Mouse (Mus musculus) kidney, embryonic 16.5 days (tissue): Measurements from ENCODE around the gene Glis3. TPM values are rescaled to one million over a fixed set of nuclear protein-coding genes. Genes with fewer than 3 reads are reported as not detected.
A peak's percentile ranks its signal among the peaks of the same experiment; 100 is the strongest.

ENCODE experiments used
- ATAC-seq: fragments of 200-750 bp; cut with Nextera tagmentation; 2 replicates; pipeline ENCODE4 v1.8.0; 2017; ENCODE audit warnings: moderate TSS enrichment; ENCODE audit not compliant: low FRiP score, low TSS enrichment
- H3K27ac ChIP-seq: fragments of 300-500 bp; sonication (generic); 2 replicates; pipeline ENCODE4 v1.5.1; 2014; ENCODE audit warnings: low read length
- H3K27me3 ChIP-seq: fragments of 300-500 bp; sonication (generic); 2 replicates; pipeline ENCODE4 v1.6.1; 2014; ENCODE audit warnings: low read length, control low read depth, mixed read lengths; ENCODE audit not compliant: insufficient read depth
- H3K36me3 ChIP-seq: fragments of 300-500 bp; sonication (generic); 2 replicates; pipeline ENCODE4 v1.6.1; 2014; ENCODE audit warnings: low read length, control low read depth, mixed read lengths; ENCODE audit not compliant: insufficient read depth
- H3K4me1 ChIP-seq: fragments of 300-500 bp; sonication (generic); 2 replicates; pipeline ENCODE4 v1.6.1; 2014; ENCODE audit warnings: low read length, control low read depth, mixed read lengths; ENCODE audit not compliant: insufficient read depth
- H3K4me2 ChIP-seq: fragments of 300-500 bp; sonication (generic); replicated peaks from 2 replicates; pipeline ENCODE4 v1.6.1; 2014; ENCODE audit warnings: low read depth, low read length
- H3K4me3 ChIP-seq: fragments of 300-500 bp; sonication (generic); 2 replicates; pipeline ENCODE4 v1.5.1; 2014; ENCODE audit warnings: mild to moderate bottlenecking, low read length
- H3K9ac ChIP-seq: fragments of 300-500 bp; sonication (generic); replicated peaks from 2 replicates; pipeline ENCODE4 v1.6.1; 2014; ENCODE audit warnings: low read length
- H3K9me3 ChIP-seq: fragments of 300-500 bp; sonication (generic); 2 replicates; pipeline ENCODE4 v1.6.1; 2016; ENCODE audit warnings: low read length, control low read depth
- WGBS: fragments of 180-500 bp; shearing (Covaris S2); extraction: QIAGEN DNeasy Blood & Tissue Kit; methylation state at CpG from one replicate; pipeline ENCODE4 v1.1.7; 2014; 5-methylcytosine and 5-hydroxymethylcytosine counted together
- polyA plus RNA-seq: library from polyadenylated mRNA; unstranded; fragments of >200 nt; fragmentation: Nextera tagmentation; extraction: Ambion mirVana; gene quantifications from 2 replicates; pipeline ENCODE4 v1.2.1, GENCODE M21; 2015

The Glis3 gene
- polyA plus RNA-seq, 1 experiment from 2014 or later, result 9.0 TPM

- Histone ChIP-seq H3K4me1 (peaks cover 50% of the 10 kb centered on the region), H3K9ac (no peak overlapping the region), H3K27me3 (no peaks in the 10 kb centered on the region), H3K4me3 (no peak overlapping the region), H3K36me3 (no peaks in the 10 kb centered on the region), H3K4me2 (no peak overlapping the region), H3K27ac (no peak overlapping the region), H3K9me3 (no peaks in the 10 kb centered on the region)
- 67% methylated on average over 6 of the region's 6 CpGs for WGBS
- no peak for ATAC-seq
Measured at GRCm38 (mm10) chr19:28516487-28516886, 163.4 kb downstream of the Glis3 start.

- 20% methylated on average over 11 of the region's 11 CpGs for WGBS
- H3K36me3 ChIP-seq, result no peaks in the 10 kb centered on the region
- peak; percentile 59; the same call in 1 of the 2 replicates for ATAC-seq
Measured at GRCm38 (mm10) chr19:28512475-28512874, 167.4 kb downstream of the Glis3 start.

GRCm38 (mm10) chr19:28511910-28512309, 168.0 kb downstream of the Glis3 start:
- Histone ChIP-seq H3K4me1 (peaks cover 9% of the 10 kb centered on the region; the same call in 1 of the 2 replicates), H3K9ac (no peak overlapping the region), H3K27ac (no peak overlapping the region), H3K4me2 (no peak overlapping the region), H3K36me3 (no peaks in the 10 kb centered on the region), H3K27me3 (no peaks in the 10 kb centered on the region), H3K4me3 (no peak overlapping the region), H3K9me3 (no peaks in the 10 kb centered on the region)
- WGBS, result 59% methylated on average over 1 of the region's 1 CpGs
- no peak for ATAC-seq

More at GRCm38 (mm10) chr19:28512475-28512874, 167.4 kb downstream of the Glis3 start:
- no peak overlapping the region for H3K4me2 ChIP-seq
- no peak overlapping the region for H3K4me3 ChIP-seq
- no peaks in the 10 kb centered on the region for H3K27me3 ChIP-seq
- peaks cover 12% of the 10 kb centered on the region for H3K4me1 ChIP-seq
- H3K9me3 ChIP-seq, result no peaks in the 10 kb centered on the region
- H3K9ac ChIP-seq, result no peak overlapping the region
- no peak overlapping the region for H3K27ac ChIP-seq

- no peaks in the 10 kb centered on the region for H3K27me3 ChIP-seq
- no peak for ATAC-seq
- no peaks in the 10 kb centered on the region for H3K9me3 ChIP-seq
- no peaks in the 10 kb centered on the region; the same call in 1 of the 2 replicates for H3K4me1 ChIP-seq
- no peak overlapping the region for H3K9ac ChIP-seq
- no peak overlapping the region for H3K4me2 ChIP-seq
- H3K4me3 ChIP-seq, result no peak overlapping the region
- no peak overlapping the region for H3K27ac ChIP-seq
- WGBS, result 37% methylated on average over 6 of the region's 6 CpGs
- H3K36me3 ChIP-seq, result no peaks in the 10 kb centered on the region
Measured at GRCm38 (mm10) chr19:28505376-28505775, 174.5 kb downstream of the Glis3 start.

DNA sequence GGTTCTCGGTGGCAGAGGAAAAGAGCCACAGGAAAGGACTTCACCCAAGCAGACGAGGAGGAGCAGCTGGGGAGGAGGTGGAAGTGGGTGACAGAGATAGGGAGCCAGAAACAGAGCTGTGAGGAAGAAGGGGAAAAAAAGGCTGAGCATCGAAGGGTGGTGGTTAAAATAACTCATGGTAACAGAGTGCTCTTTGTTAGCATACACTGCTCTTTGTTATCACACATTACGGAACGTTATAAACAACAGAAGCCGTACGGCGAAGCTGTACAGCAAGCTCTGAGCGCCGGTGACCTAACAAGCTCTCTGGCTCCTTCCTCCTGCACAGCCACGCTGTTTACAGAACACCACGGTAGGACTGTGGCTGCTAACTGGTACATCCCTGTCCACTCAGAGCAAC, 176.9 kb downstream of the Glis3 start:
- Histone ChIP-seq H3K4me2 (no peak overlapping the region), H3K4me3 (no peak overlapping the region), H3K4me1 (no peaks in the 10 kb centered on the region; the same call in 1 of the 2 replicates), H3K27ac (no peak overlapping the region), H3K27me3 (no peaks in the 10 kb centered on the region), H3K36me3 (no peaks in the 10 kb centered on the region), H3K9me3 (no peaks in the 10 kb centered on the region), H3K9ac (no peak overlapping the region)
- ATAC-seq, result no peak
- WGBS, result 71% methylated on average over 12 of the region's 12 CpGs

DNA sequence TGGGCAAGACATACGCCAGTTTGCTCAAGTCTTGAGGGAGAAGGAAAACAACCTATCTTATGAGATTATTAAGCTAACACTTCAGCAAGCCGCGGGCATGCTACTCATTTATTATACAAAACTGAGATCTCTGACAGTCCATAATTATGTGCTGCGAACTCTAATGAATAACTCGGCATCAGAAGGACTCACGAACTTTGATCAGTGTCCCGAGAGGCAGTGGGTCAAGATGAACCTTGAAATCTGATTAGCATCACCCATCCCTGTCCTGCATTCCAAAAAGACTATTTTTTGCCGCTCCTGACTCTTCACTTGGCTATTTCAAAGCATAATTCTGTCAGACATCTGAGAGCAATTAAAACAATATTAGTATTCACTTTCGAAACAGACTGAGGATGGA, 178.9 kb downstream of the Glis3 start:
- Histone ChIP-seq H3K9ac (no peak overlapping the region), H3K4me1 (no peaks in the 10 kb centered on the region; the same call in 1 of the 2 replicates), H3K4me3 (no peak overlapping the region), H3K9me3 (no peaks in the 10 kb centered on the region), H3K36me3 (no peaks in the 10 kb centered on the region), H3K27ac (no peak overlapping the region), H3K4me2 (no peak overlapping the region), H3K27me3 (no peaks in the 10 kb centered on the region)
- 63% methylated on average over 9 of the region's 9 CpGs for WGBS
- ATAC-seq, result no peak

- ATAC-seq, result no peak
- H3K27me3 ChIP-seq, result no peaks in the 10 kb centered on the region
- 92% methylated on average over 14 of the region's 14 CpGs for WGBS
Measured at GRCm38 (mm10) chr19:28500505-28500904, 179.4 kb downstream of the Glis3 start.

DNA sequence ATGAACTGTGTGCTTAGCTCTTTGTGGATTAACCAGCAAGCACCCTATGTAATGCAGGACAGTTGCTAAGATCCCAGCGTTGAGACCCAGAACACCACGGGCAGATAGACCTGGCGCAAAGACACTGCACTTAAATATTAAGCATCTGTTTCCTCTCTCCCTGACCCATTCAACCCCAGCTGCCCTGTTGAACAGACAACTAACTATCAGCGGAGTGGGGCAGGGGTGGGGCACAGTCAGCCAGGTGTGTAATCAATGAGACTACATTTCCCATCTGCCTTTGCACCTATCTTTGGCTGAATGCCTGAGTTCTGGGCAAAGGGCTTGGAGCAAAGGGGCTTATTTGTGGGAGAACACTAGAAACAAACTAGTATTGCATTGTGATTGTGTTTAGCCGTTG, 180.1 kb downstream of the Glis3 start:
- Histone ChIP-seq H3K27ac (no peak overlapping the region), H3K9ac (no peak overlapping the region), H3K4me1 (no peaks in the 10 kb centered on the region), H3K36me3 (no peaks in the 10 kb centered on the region), H3K9me3 (no peaks in the 10 kb centered on the region), H3K4me2 (no peak overlapping the region), H3K27me3 (no peaks in the 10 kb centered on the region), H3K4me3 (no peak overlapping the region)
- 86% methylated on average over 5 of the region's 5 CpGs for WGBS
- ATAC-seq, result no peak

More at GRCm38 (mm10) chr19:28500505-28500904, 179.4 kb downstream of the Glis3 start:
- Histone ChIP-seq H3K9me3 (no peaks in the 10 kb centered on the region), H3K4me1 (no peaks in the 10 kb centered on the region; the same call in 1 of the 2 replicates), H3K4me2 (no peak overlapping the region), H3K9ac (no peak overlapping the region), H3K27ac (no peak overlapping the region), H3K36me3 (no peaks in the 10 kb centered on the region), H3K4me3 (no peak overlapping the region)

DNA sequence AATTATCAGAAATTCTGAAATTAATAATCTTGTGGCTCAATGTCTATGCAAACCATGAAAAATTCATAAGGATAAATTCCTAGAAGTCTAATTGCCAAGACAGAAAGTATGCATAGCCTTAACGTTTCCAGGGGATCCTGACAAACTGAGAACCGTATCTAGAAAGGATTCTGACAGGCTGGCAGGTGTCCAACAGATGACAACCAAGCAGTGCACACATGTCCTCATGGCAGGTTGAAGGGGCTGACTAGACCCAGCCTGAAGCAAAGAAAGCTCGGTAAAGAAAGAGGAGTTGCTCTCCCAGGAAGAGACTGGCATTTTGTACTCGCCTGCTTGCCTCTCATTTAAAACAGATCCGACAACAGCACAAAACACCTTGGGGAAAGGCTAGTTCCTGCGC, 184.0 kb downstream of the Glis3 start:
- H3K4me3 ChIP-seq, result no peak overlapping the region
- no peak for ATAC-seq

GRCm38 (mm10) chr19:28493605-28494260, 186.1 kb downstream of the Glis3 start:
- no peak overlapping the region for H3K4me2 ChIP-seq
- no peaks in the 10 kb centered on the region for H3K27me3 ChIP-seq
- no peaks in the 10 kb centered on the region for H3K9me3 ChIP-seq
- no peaks in the 10 kb centered on the region for H3K36me3 ChIP-seq
- peaks cover 6% of the 10 kb centered on the region; the same call in 1 of the 2 replicates for H3K4me1 ChIP-seq
- H3K9ac ChIP-seq, result no peak overlapping the region
- H3K4me3 ChIP-seq, result no peak overlapping the region
- no peak overlapping the region for H3K27ac ChIP-seq
- 66% methylated on average over 8 of the region's 8 CpGs for WGBS
- ATAC-seq, result no peak

More for the DNA sequence above, 184.0 kb downstream of the Glis3 start:
- WGBS, result 78% methylated on average over 6 of the region's 6 CpGs
- no peak overlapping the region for H3K9ac ChIP-seq
- H3K27ac ChIP-seq, result no peak overlapping the region
- H3K27me3 ChIP-seq, result no peaks in the 10 kb centered on the region
- no peaks in the 10 kb centered on the region for H3K36me3 ChIP-seq
- peaks cover 6% of the 10 kb centered on the region; the same call in 1 of the 2 replicates for H3K4me1 ChIP-seq
- H3K9me3 ChIP-seq, result no peaks in the 10 kb centered on the region
- H3K4me2 ChIP-seq, result no peak overlapping the region
